Mouse (Mus musculus) small intestine, adult 2 months (tissue): ENCODE measurements around the gene Aes.

ENCODE experiments used
- CTCF ChIP-seq: fragments of 200-500 bp; IDR thresholded peaks from 2 replicates; pipeline ENCODE4 v1.5.1; 2012; ENCODE audit warnings: low read depth, mild to moderate bottlenecking, control low read depth, inconsistent platforms, low read length, moderate library complexity, mixed read lengths; ENCODE audit not compliant: insufficient replicate concordance, insufficient read length; ENCODE audit errors: extremely low read depth
- POLR2A ChIP-seq: fragments of 200-500 bp; IDR thresholded peaks from 2 replicates; pipeline ENCODE4 v1.6.1; 2012; ENCODE audit warnings: low read depth, mild to moderate bottlenecking, control low read depth, inconsistent platforms, low read length, moderate library complexity

- TF ChIP-seq POLR2A = no peak
- TF ChIP-seq CTCF = no peak
Measured at GRCm38 (mm10) chr10:81588739-81589138, 29.5 kb downstream of the Aes start.
